Mouse (Mus musculus): Measurements from ENCODE around the gene Efcab14. TPM values are rescaled to one million over a fixed set of nuclear protein-coding genes. Genes with fewer than 3 reads are reported as not detected.

Gene Efcab14
- polyA plus RNA-seq, 1 experiment, result 42.0 TPM

DNA sequence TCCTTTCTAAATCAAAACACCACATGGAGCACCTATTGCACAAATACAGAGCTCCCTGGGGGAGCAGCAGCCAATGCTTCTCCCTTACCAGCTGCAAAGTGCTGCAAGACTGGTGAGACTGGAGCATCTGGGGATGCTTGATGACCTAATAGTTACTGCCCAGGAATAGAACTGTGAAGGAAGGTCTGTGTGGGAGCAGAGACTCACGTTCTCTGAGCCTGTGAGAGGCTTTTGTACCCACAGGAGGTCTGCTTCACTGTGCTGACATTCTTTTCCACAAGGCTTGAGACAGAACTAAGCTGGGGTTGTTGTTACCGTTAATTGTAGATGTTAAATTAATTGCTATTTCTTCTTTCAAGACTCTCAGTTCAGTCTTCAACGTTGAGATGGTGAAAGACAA, 53.3 kb downstream of the Efcab14 start:
- no peak overlapping the region for H3K4me3 ChIP-seq (ENCODE audit: insufficient read depth, low read length)
- TF ChIP-seq POLR2A (IDR thresholded peaks at IDR 0.05; ENCODE audit: extremely low read depth, insufficient read depth, low read length), result no peak
- TF ChIP-seq CTCF (IDR thresholded peaks at IDR 0.05; ENCODE audit: extremely low read depth, insufficient read depth, low read length), result no peak
- peaks cover 1% of the 10 kb centered on the region for H3K4me1 ChIP-seq (ENCODE audit: control insufficient read depth, insufficient read depth, low read length)
- H3K27ac ChIP-seq (ENCODE audit: insufficient read depth, low read length), result no peak overlapping the region

DNA sequence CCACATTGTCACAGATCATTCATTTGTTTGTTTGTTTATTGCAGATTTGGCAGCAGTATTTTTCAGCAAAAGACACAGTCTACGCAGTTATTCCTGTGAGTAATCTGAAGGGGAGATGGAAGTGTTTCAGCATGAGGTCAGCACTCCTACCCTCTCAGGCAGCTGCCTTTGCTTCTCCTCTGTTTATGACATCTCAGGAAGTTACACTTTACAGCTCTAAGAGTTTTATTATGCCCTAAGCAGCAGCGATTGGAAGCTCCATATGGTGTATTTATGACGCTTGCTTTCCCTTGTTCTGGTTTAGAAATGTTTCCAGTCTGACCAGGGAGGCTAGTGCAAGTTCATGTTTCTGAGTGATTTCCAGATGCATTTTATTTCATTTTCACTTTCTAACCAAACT, 57.8 kb downstream of the Efcab14 start:
- Histone ChIP-seq H3K4me3 (ENCODE audit: insufficient read depth, low read length) (no peak overlapping the region), H3K27ac (ENCODE audit: insufficient read depth, low read length) (no peak overlapping the region), H3K4me1 (ENCODE audit: control insufficient read depth, insufficient read depth, low read length) (peaks cover 1% of the 10 kb centered on the region)
- no peak for TF ChIP-seq POLR2A (IDR thresholded peaks at IDR 0.05; ENCODE audit: extremely low read depth, insufficient read depth, low read length)
- no peak for TF ChIP-seq CTCF (IDR thresholded peaks at IDR 0.05; ENCODE audit: extremely low read depth, insufficient read depth, low read length)

DNA sequence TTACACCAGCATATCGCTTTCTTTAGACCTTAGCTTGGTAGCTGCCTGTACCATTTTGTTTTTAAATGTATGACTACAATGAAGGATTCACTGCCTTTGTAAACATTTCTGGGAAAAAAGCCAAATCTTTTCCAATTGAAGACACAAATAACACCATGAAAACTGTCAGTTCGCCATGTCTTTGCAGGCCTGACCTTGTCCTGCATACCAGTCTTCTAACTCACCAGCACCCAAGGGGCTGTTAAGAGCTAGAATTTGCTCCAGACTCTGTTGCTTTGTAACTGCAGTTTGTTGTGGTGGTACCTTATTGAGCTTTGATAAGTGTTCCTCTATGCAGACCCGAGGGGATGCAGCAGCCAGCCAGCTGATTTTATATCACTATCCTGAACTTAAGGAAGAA, 62.4 kb downstream of the Efcab14 start:
- H3K4me3 ChIP-seq (ENCODE audit: insufficient read depth, low read length), result no peak overlapping the region
- H3K4me1 ChIP-seq (ENCODE audit: control insufficient read depth, insufficient read depth, low read length), result no peaks in the 10 kb centered on the region
- H3K27ac ChIP-seq (ENCODE audit: insufficient read depth, low read length), result no peak overlapping the region
- TF ChIP-seq CTCF (IDR thresholded peaks at IDR 0.05; ENCODE audit: extremely low read depth, insufficient read depth, low read length) (no peak), POLR2A (IDR thresholded peaks at IDR 0.05; ENCODE audit: extremely low read depth, insufficient read depth, low read length) (no peak)

- Histone ChIP-seq H3K4me3 (ENCODE audit: insufficient read depth, low read length) (no peak overlapping the region), H3K4me1 (ENCODE audit: control insufficient read depth, insufficient read depth, low read length) (no peaks in the 10 kb centered on the region)
- no peak for TF ChIP-seq CTCF (IDR thresholded peaks at IDR 0.05; ENCODE audit: extremely low read depth, insufficient read depth, low read length)
- no peak for TF ChIP-seq POLR2A (IDR thresholded peaks at IDR 0.05; ENCODE audit: extremely low read depth, insufficient read depth, low read length)
Measured at GRCm38 (mm10) chr4:115812326-115812725, 74.8 kb downstream of the Efcab14 start.

DNA sequence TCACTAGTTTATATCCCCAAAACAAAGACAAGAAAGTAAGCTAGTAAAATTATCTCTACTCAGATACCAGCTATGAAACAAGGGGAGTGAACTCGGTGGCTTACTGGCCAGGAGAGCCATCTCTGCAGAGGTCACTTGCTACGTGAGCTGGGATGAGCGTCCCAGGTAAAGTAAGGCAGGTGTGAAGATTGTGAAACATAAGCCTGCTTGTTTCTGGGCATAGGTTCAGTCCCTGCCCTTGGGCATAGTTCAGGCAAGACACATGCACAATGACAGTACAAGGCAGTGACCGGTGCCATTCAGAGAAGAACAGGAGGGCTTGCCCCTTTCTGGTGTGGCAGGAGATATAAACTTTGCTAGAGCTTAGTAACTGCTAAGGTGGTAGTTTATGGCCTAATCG, 78.1 kb downstream of the Efcab14 start:
- H3K4me1 ChIP-seq (ENCODE audit: control insufficient read depth, insufficient read depth, low read length), result no peaks in the 10 kb centered on the region
- H3K4me3 ChIP-seq (ENCODE audit: insufficient read depth, low read length), result no peak overlapping the region
- no peak for TF ChIP-seq POLR2A (IDR thresholded peaks at IDR 0.05; ENCODE audit: extremely low read depth, insufficient read depth, low read length)
- TF ChIP-seq CTCF (IDR thresholded peaks at IDR 0.05; ENCODE audit: extremely low read depth, insufficient read depth, low read length), result no peak
- no peak overlapping the region for H3K27ac ChIP-seq (ENCODE audit: insufficient read depth, low read length)

More at GRCm38 (mm10) chr4:115812326-115812725, 74.8 kb downstream of the Efcab14 start:
- H3K27ac ChIP-seq (ENCODE audit: insufficient read depth, low read length), result no peak overlapping the region

GRCm38 (mm10) chr4:115820199-115820598, 82.7 kb downstream of the Efcab14 start:
- Histone ChIP-seq H3K4me3 (ENCODE audit: insufficient read depth, low read length) (no peak overlapping the region), H3K27ac (ENCODE audit: insufficient read depth, low read length) (no peak overlapping the region), H3K4me1 (ENCODE audit: control insufficient read depth, insufficient read depth, low read length) (no peaks in the 10 kb centered on the region)
- no peak for TF ChIP-seq CTCF (IDR thresholded peaks at IDR 0.05; ENCODE audit: extremely low read depth, insufficient read depth, low read length)
- no peak for TF ChIP-seq POLR2A (IDR thresholded peaks at IDR 0.05; ENCODE audit: extremely low read depth, insufficient read depth, low read length)

- Histone ChIP-seq H3K4me1 (ENCODE audit: control insufficient read depth, insufficient read depth, low read length) (no peaks in the 10 kb centered on the region), H3K27ac (ENCODE audit: insufficient read depth, low read length) (no peak overlapping the region), H3K4me3 (ENCODE audit: insufficient read depth, low read length) (no peak overlapping the region)
- TF ChIP-seq CTCF (IDR thresholded peaks at IDR 0.05; ENCODE audit: extremely low read depth, insufficient read depth, low read length) (no peak), POLR2A (IDR thresholded peaks at IDR 0.05; ENCODE audit: extremely low read depth, insufficient read depth, low read length) (no peak)
Measured at GRCm38 (mm10) chr4:115820944-115821343, 83.4 kb downstream of the Efcab14 start.

DNA sequence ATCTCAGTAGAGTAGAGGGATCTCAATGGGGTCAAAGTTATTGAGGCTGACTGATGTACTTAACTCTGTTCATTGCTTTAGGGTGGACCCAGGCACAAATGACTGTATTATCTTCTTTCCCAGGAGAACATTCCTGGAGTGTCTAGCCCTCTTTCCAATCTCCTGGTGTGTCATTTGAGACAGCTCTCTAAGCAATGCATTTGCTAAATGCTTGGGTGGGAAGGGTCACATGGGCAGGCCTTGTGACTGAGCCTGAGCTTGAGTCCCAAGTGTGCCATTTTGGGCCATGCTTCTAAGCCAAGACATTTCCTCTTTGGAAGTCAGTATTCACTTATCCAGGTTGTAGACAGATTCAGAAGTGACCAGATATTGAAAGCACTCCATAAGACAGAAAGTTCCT, 83.9 kb downstream of the Efcab14 start:
- TF ChIP-seq POLR2A (IDR thresholded peaks at IDR 0.05; ENCODE audit: extremely low read depth, insufficient read depth, low read length) (no peak), CTCF (IDR thresholded peaks at IDR 0.05; ENCODE audit: extremely low read depth, insufficient read depth, low read length) (no peak)
- H3K4me1 ChIP-seq (ENCODE audit: control insufficient read depth, insufficient read depth, low read length), result no peaks in the 10 kb centered on the region
- no peak overlapping the region for H3K27ac ChIP-seq (ENCODE audit: insufficient read depth, low read length)
- H3K4me3 ChIP-seq (ENCODE audit: insufficient read depth, low read length), result no peak overlapping the region

DNA sequence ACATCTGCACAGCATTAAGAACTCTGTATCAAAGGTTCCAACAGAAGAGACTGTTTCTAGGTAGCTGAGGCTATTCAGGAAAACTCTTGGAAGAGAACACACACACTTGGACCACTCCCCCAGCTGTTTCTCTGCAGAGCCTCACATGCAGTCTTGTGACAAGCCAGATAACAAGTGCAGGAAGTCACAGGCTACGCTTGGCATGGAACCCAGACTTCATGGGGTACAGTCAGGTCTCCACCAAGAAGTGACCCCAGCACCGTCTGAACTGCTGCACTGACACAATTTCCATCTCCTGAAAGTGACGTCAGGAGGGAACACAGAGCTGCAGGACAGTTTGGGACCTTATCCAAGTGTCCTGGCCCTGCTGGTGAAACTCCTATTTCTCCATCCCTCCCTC, 84.4 kb downstream of the Efcab14 start:
- TF ChIP-seq POLR2A (IDR thresholded peaks at IDR 0.05; ENCODE audit: extremely low read depth, insufficient read depth, low read length), result no peak
- TF ChIP-seq CTCF (IDR thresholded peaks at IDR 0.05; ENCODE audit: extremely low read depth, insufficient read depth, low read length), result no peak
- no peak overlapping the region for H3K27ac ChIP-seq (ENCODE audit: insufficient read depth, low read length)
- no peak overlapping the region for H3K4me3 ChIP-seq (ENCODE audit: insufficient read depth, low read length)
- no peaks in the 10 kb centered on the region for H3K4me1 ChIP-seq (ENCODE audit: control insufficient read depth, insufficient read depth, low read length)

- H3K4me1 ChIP-seq (ENCODE audit: control insufficient read depth, insufficient read depth, low read length), result no peaks in the 10 kb centered on the region
- TF ChIP-seq CTCF (IDR thresholded peaks at IDR 0.05; ENCODE audit: extremely low read depth, insufficient read depth, low read length) (no peak), POLR2A (IDR thresholded peaks at IDR 0.05; ENCODE audit: extremely low read depth, insufficient read depth, low read length) (no peak)
- no peak overlapping the region for H3K27ac ChIP-seq (ENCODE audit: insufficient read depth, low read length)
- H3K4me3 ChIP-seq (ENCODE audit: insufficient read depth, low read length), result no peak overlapping the region
Measured at GRCm38 (mm10) chr4:115824178-115824577, 86.6 kb downstream of the Efcab14 start.

Data from cortical plate, adult 2 months (tissue).